Mouse (Mus musculus): Measurements from ENCODE around the gene Anpep.
A peak's percentile ranks its signal among the peaks of the same experiment; 100 is the strongest.

Gene Anpep

GRCm38 (mm10) chr7:79866294-79867000, 5.6 kb upstream of the Anpep start:
- DNase-seq (ENCODE audit: low read depth, low spot score) = no peak

- DNase-seq (ENCODE audit: low read depth, low spot score) = no peak
Measured at GRCm38 (mm10) chr7:79861794-79862193, 935 bp upstream of the Anpep start.

GRCm38 (mm10) chr7:79858956-79859630, 1.8 kb downstream of the Anpep start:
- DNase-seq (ENCODE audit: low read depth, low spot score) = peak; percentile 60

- DNase-seq (ENCODE audit: low read depth, low spot score) = peak; percentile 53
Measured at GRCm38 (mm10) chr7:79858202-79858934, 2.5 kb downstream of the Anpep start.

GRCm38 (mm10) chr7:79856305-79856704, 4.6 kb downstream of the Anpep start:
- DNase-seq (ENCODE audit: low read depth, low spot score) = no peak

GRCm38 (mm10) chr7:79847456-79848451, 13.1 kb downstream of the Anpep start:
- peak; percentile 42 for DNase-seq (ENCODE audit: low read depth, low spot score)

GRCm38 (mm10) chr7:79846342-79846741, 14.5 kb downstream of the Anpep start:
- no peak for DNase-seq (ENCODE audit: low read depth, low spot score)

- DNase-seq (ENCODE audit: low read depth, low spot score) = no peak
Measured at GRCm38 (mm10) chr7:79844090-79844802, 16.6 kb downstream of the Anpep start.

GRCm38 (mm10) chr7:79842163-79842562, 18.7 kb downstream of the Anpep start:
- DNase-seq (ENCODE audit: low read depth, low spot score) = no peak

- no peak for DNase-seq (ENCODE audit: low read depth, low spot score)
Measured at GRCm38 (mm10) chr7:79837247-79837646, 23.6 kb downstream of the Anpep start.

GRCm38 (mm10) chr7:79835196-79835595, 25.7 kb downstream of the Anpep start:
- no peak for DNase-seq (ENCODE audit: low read depth, low spot score)

- no peak for DNase-seq (ENCODE audit: low read depth, low spot score)
Measured at GRCm38 (mm10) chr7:79832980-79833379, 27.9 kb downstream of the Anpep start.

GRCm38 (mm10) chr7:79831585-79831984, 29.3 kb downstream of the Anpep start:
- peak; percentile 28 for DNase-seq (ENCODE audit: low read depth, low spot score)

GRCm38 (mm10) chr7:79831145-79831544, 29.7 kb downstream of the Anpep start:
- no peak for DNase-seq (ENCODE audit: low read depth, low spot score)

GRCm38 (mm10) chr7:79828341-79828740, 32.5 kb downstream of the Anpep start:
- no peak for DNase-seq (ENCODE audit: low read depth, low spot score)

- no peak for DNase-seq (ENCODE audit: low read depth, low spot score)
Measured at GRCm38 (mm10) chr7:79822092-79822695, 38.7 kb downstream of the Anpep start.

GRCm38 (mm10) chr7:79819996-79820395, 40.9 kb downstream of the Anpep start:
- no peak for DNase-seq (ENCODE audit: low read depth, low spot score)

GRCm38 (mm10) chr7:79819515-79819914, 41.3 kb downstream of the Anpep start:
- no peak for DNase-seq (ENCODE audit: low read depth, low spot score)

- no peak for DNase-seq (ENCODE audit: low read depth, low spot score)
Measured at GRCm38 (mm10) chr7:79818321-79818720, 42.5 kb downstream of the Anpep start.

GRCm38 (mm10) chr7:79813409-79813808, 47.5 kb downstream of the Anpep start:
- no peak for DNase-seq (ENCODE audit: low read depth, low spot score)
